Mouse (Mus musculus): ENCODE data around the gene Znhit1. TPM values are rescaled to one million over a fixed set of nuclear protein-coding genes. Genes with fewer than 3 reads are reported as not detected.
A peak's percentile ranks its signal among the peaks of the same experiment; 100 is the strongest.

Znhit1 gene
- total RNA-seq (2014; rRNA removed), result 85.4 and 100 TPM in 2 replicates
- 153 and 176 TPM in 2 replicates for polyA plus RNA-seq (2015; fragmentation: Nextera tagmentation; extraction: Ambion mirVana)

DNA sequence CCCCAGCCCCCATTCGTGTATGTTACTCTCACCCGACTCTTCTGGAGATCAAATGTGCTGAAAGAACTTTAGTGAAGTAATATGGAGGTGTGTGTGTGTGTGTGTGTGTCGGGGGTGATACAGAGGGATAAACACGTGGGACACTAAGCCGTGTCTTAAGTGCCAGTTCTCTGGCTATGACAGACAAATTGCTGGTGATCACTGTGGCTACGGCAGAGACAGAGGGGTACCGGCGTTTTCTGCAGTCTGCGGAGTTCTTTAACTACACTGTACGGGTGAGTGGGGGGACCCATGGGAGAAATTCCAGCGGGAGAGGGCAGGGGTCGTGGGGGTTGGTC lies at the start of gene Znhit1:
Gene Znhit1 (minus strand): TSS at position 88 of the 338 bp plus-strand sequence.
- Histone ChIP-seq H3K4me3 (ENCODE audit: low read depth, low read length) (peak within 1 kb of the TSS; percentile 88), H3K27me3 (ENCODE audit: insufficient read depth, low read length) (no peaks in the 10 kb centered on the region), H3K27ac (ENCODE audit: low read depth, low read length) (peak within 1 kb of the TSS; percentile 92), H3K4me2 (ENCODE audit: low read depth, low read length, poor library complexity, severe bottlenecking) (peak within 1 kb of the TSS; percentile 85), H3K9ac (replicated peaks; ENCODE audit: low read length, poor library complexity, severe bottlenecking) (peak within 1 kb of the TSS; percentile 99), H3K36me3 (ENCODE audit: insufficient read depth, low read length) (peaks cover 47% of the 10 kb centered on the region), H3K9me3 (ENCODE audit: low read length) (no peaks in the 10 kb centered on the region), H3K4me1 (ENCODE audit: insufficient read depth, low read length) (peaks cover 10% of the 10 kb centered on the region; the same call in 1 of the 2 replicates)
- DNase-seq (ENCODE audit: low spot score) (peak; percentile 26), ATAC-seq (ENCODE audit: low FRiP score) (no peak)
- WGBS, result 4% methylated on average over 12 of the region's 12 CpGs
- no peak for TF ChIP-seq CTCF (IDR thresholded peaks at IDR 0.05)

GRCm38 (mm10) chr5:137036211-137036610 lies 48.4 kb upstream of the Znhit1 start:
- no peaks in the 10 kb centered on the region for H3K27me3 ChIP-seq (ENCODE audit: insufficient read depth, low read length)
- H3K9me3 ChIP-seq (ENCODE audit: low read length), result no peaks in the 10 kb centered on the region
- H3K4me1 ChIP-seq (ENCODE audit: insufficient read depth, low read length), result peaks cover 4% of the 10 kb centered on the region; the same call in 1 of the 2 replicates
- H3K9ac ChIP-seq (replicated peaks; ENCODE audit: low read length, poor library complexity, severe bottlenecking), result no peak overlapping the region
- no peak overlapping the region for H3K4me2 ChIP-seq (ENCODE audit: low read depth, low read length, poor library complexity, severe bottlenecking)
- DNase-seq (ENCODE audit: low spot score), result no peak
- TF ChIP-seq CTCF (IDR thresholded peaks at IDR 0.05), result no peak
- 89% methylated on average over 13 of the region's 13 CpGs for WGBS
- peaks cover 49% of the 10 kb centered on the region for H3K36me3 ChIP-seq (ENCODE audit: insufficient read depth, low read length)
- H3K27ac ChIP-seq (ENCODE audit: low read depth, low read length), result no peak overlapping the region
- ATAC-seq (ENCODE audit: low FRiP score), result no peak
- no peak overlapping the region for H3K4me3 ChIP-seq (ENCODE audit: low read depth, low read length)

GRCm38 (mm10) chr5:137032641-137033074 lies 44.8 kb upstream of the Znhit1 start:
- peaks cover 4% of the 10 kb centered on the region; the same call in 1 of the 2 replicates for H3K4me1 ChIP-seq (ENCODE audit: insufficient read depth, low read length)
- peak overlapping the region; percentile 57; the same call in 1 of the 2 replicates for H3K27ac ChIP-seq (ENCODE audit: low read depth, low read length)
- DNase-seq (ENCODE audit: low spot score), result peak; percentile 81
- H3K36me3 ChIP-seq (ENCODE audit: insufficient read depth, low read length), result peaks cover 25% of the 10 kb centered on the region
- peak overlapping the region; percentile 74 for H3K9ac ChIP-seq (replicated peaks; ENCODE audit: low read length, poor library complexity, severe bottlenecking)
- H3K27me3 ChIP-seq (ENCODE audit: insufficient read depth, low read length), result peaks cover 9% of the 10 kb centered on the region
- peak overlapping the region; percentile 58 for H3K4me3 ChIP-seq (ENCODE audit: low read depth, low read length)
- peak; percentile 45 for ATAC-seq (ENCODE audit: low FRiP score)
- WGBS, result under 1% methylated on average over 37 of the region's 49 CpGs
- no peaks in the 10 kb centered on the region for H3K9me3 ChIP-seq (ENCODE audit: low read length)
- H3K4me2 ChIP-seq (ENCODE audit: low read depth, low read length, poor library complexity, severe bottlenecking), result peak overlapping the region; percentile 95
- peak; percentile 25 for TF ChIP-seq CTCF (IDR thresholded peaks at IDR 0.05)

- DNase-seq (ENCODE audit: low spot score) (peak; percentile 45), ATAC-seq (ENCODE audit: low FRiP score) (no peak)
- Histone ChIP-seq H3K9ac (replicated peaks; ENCODE audit: low read length, poor library complexity, severe bottlenecking) (peak overlapping the region; percentile 74), H3K27me3 (ENCODE audit: insufficient read depth, low read length) (peaks cover 12% of the 10 kb centered on the region), H3K36me3 (ENCODE audit: insufficient read depth, low read length) (peaks cover 19% of the 10 kb centered on the region), H3K4me2 (ENCODE audit: low read depth, low read length, poor library complexity, severe bottlenecking) (peak overlapping the region; percentile 95), H3K4me1 (ENCODE audit: insufficient read depth, low read length) (peaks cover 4% of the 10 kb centered on the region; the same call in 1 of the 2 replicates), H3K27ac (ENCODE audit: low read depth, low read length) (peak overlapping the region; percentile 57; the same call in 1 of the 2 replicates), H3K9me3 (ENCODE audit: low read length) (no peaks in the 10 kb centered on the region), H3K4me3 (ENCODE audit: low read depth, low read length) (peak overlapping the region; percentile 58)
- 0% methylated on average over 26 of the region's 33 CpGs for WGBS
- peak; percentile 55 for TF ChIP-seq CTCF (IDR thresholded peaks at IDR 0.05)
These were observed 44.2 kb upstream of the Znhit1 start for GRCm38 (mm10) chr5:137032033-137032421.

DNA sequence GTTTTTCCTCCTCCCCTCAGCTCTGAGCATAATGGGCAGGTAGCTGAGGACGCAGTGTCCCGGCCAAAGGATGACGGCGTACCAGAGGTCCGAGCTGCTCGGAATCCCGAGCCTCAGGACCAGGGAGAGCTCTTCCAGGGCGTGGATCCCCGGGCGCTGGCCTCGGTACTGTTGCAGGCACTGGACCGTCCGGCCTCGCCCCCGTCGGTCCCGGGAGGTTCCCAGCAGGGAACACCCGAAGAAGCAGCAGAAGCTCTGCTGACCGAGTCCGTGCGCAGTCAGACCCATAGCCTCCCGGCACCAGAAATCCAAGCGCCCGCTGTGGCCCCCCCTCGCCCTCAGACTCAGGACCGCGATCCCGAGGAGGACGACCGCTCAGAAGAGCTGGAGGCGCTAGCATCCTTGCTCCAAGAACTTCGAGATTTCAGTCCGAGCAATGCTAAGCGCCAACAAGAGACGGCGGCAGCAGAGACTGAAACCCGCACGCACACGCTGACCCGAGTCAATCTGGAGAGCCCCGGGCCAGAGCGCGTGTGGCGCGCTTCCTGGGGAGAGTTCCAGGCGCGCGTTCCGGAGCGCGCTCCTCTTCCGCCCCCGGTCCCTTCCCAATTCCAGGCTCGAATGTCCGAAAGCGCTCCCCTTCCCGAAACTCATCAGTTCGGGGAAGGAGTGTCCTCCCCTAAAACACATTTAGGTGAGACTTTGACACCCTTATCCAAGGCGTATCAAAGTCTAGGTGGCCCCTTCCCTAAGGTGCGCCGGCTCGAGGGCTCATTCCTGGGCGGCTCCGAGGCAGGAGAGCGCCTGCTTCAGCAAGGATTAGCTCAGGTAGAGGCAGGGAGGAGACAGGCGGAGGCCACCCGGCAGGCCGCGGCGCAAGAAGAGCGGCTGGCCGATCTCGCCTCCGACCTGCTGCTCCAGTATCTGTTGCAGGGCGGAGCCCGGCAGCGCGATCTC lies 43.5 kb upstream of the Znhit1 start:
- peaks cover 18% of the 10 kb centered on the region for H3K27me3 ChIP-seq (ENCODE audit: insufficient read depth, low read length)
- H3K27ac ChIP-seq (ENCODE audit: low read depth, low read length), result peak overlapping the region; percentile 62; the same call in 1 of the 2 replicates
- H3K4me1 ChIP-seq (ENCODE audit: insufficient read depth, low read length), result peaks cover 4% of the 10 kb centered on the region; the same call in 1 of the 2 replicates
- DNase-seq (ENCODE audit: low spot score), result no peak
- WGBS, result 1% methylated on average over 77 of the region's 78 CpGs
- TF ChIP-seq CTCF (IDR thresholded peaks at IDR 0.05), result no peak
- H3K4me3 ChIP-seq (ENCODE audit: low read depth, low read length), result peak overlapping the region; percentile 58
- no peaks in the 10 kb centered on the region for H3K9me3 ChIP-seq (ENCODE audit: low read length)
- peaks cover 12% of the 10 kb centered on the region for H3K36me3 ChIP-seq (ENCODE audit: insufficient read depth, low read length)
- ATAC-seq (ENCODE audit: low FRiP score), result no peak
- H3K9ac ChIP-seq (replicated peaks; ENCODE audit: low read length, poor library complexity, severe bottlenecking), result peak overlapping the region; percentile 74
- H3K4me2 ChIP-seq (ENCODE audit: low read depth, low read length, poor library complexity, severe bottlenecking), result peak overlapping the region; percentile 95

All from midbrain, postnatal 0 days (tissue).